Mouse (Mus musculus): ENCODE results near the gene Tspan18.

DNA sequence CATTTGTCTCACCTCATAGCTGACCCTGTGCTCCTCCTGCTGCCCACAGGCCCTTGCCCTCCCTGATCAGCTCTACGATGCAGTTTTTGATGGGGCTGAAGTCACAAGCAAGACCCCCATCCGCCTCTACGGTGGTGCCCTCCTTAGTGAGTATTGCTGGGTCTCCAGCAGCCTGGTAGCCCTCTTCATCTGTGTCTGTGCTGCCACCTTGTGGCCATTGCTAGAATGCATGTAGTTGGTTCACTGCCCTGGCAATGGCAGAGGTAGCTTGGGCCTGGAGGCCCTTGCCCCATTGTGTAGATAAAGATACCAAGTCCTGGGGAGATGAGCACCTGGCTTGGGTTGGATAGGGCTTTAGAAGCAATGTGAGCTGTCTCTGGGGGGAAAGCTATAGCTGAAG, 135.5 kb downstream of the Tspan18 start:
- TF ChIP-seq POLR2A (IDR thresholded peaks at IDR 0.05; ENCODE audit: insufficient read depth, low read length) (no peak), CTCF (IDR thresholded peaks at IDR 0.05; ENCODE audit: low read depth, low read length) (peak; percentile 92)
